Mouse (Mus musculus) frontal cortex, postnatal 10 days (tissue): ENCODE data around the gene Lad1.

Experiments used
- DNase-seq, 2 experiments: peaks; one replicate each; pipeline ENCODE4 v3.0.0; 2022; ENCODE audit warnings: low spot score in 2 of 2, mixed read lengths in 1 of 2

The Lad1 gene

GRCm38 (mm10) chr1:135882385-135883109 is 64.1 kb downstream of the Lad1 start:
- peak in 1 of 2 experiments; percentile 49 for DNase-seq
